Mouse (Mus musculus) intestine, embryonic 15.5 days (tissue): ENCODE measurements at regions not wholly inside any gene's neighbourhood (a gene's known extent, or its start where the extent isn't known, plus 50 kb on each side); places are given as distances from the start of the nearest gene placed in this dataset.

ENCODE experiments used
- ATAC-seq: fragments of 200-750 bp; cut with Nextera tagmentation; 2 replicates; pipeline ENCODE4 v1.8.0; 2017; ENCODE audit warnings: moderate TSS enrichment, moderate library complexity
- H3K27ac ChIP-seq: fragments of 300-500 bp; sonication (generic); 2 replicates; pipeline ENCODE4 v1.5.1; 2015; ENCODE audit warnings: mild to moderate bottlenecking, inconsistent platforms
- H3K27me3 ChIP-seq: fragments of 300-500 bp; sonication (generic); replicated peaks from 2 replicates; pipeline ENCODE4 v1.6.1; 2015; ENCODE audit warnings: inconsistent platforms
- H3K36me3 ChIP-seq: fragments of 300-500 bp; sonication (generic); 2 replicates; pipeline ENCODE4 v1.6.1; 2015; ENCODE audit warnings: inconsistent platforms
- H3K4me1 ChIP-seq: fragments of 300-500 bp; sonication (generic); replicated peaks from 2 replicates; pipeline ENCODE4 v1.6.1; 2015; ENCODE audit warnings: inconsistent platforms
- H3K4me2 ChIP-seq: fragments of 300-500 bp; sonication (generic); replicated peaks from 2 replicates; pipeline ENCODE4 v1.6.1; 2015; ENCODE audit warnings: mild to moderate bottlenecking, inconsistent platforms
- H3K4me3 ChIP-seq: fragments of 300-500 bp; sonication (generic); replicated peaks from 2 replicates; pipeline ENCODE4 v1.5.1; 2015; ENCODE audit warnings: inconsistent platforms
- H3K9ac ChIP-seq: fragments of 300-500 bp; sonication (generic); 2 replicates; pipeline ENCODE4 v1.6.1; 2015; ENCODE audit warnings: inconsistent platforms
- H3K9me3 ChIP-seq: fragments of 300-500 bp; sonication (generic); 2 replicates; pipeline ENCODE4 v1.6.1; 2016; ENCODE audit warnings: inconsistent platforms
- WGBS: fragments of 180-500 bp; shearing (Covaris S2); methylation state at CpG from one replicate; pipeline ENCODE4 v1.1.7; 2015; 5-methylcytosine and 5-hydroxymethylcytosine counted together

DNA sequence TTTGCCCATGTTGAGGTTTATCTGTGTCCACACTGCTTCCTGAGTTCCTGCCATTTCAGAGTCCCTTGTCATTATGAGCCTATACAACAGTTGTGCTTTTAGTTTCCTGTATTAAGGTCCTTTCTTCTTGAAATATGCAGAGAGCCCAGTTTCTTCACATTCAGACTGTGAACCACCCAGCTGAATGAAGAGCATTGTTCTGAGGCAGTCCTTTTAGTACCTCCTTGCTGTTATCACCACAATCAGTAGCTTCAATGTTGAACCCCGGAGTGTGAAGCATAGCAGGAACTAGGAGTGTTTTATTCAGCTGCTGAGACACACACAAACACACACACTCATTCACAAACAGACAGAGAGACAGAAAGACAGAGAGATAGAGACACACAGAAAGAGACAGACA, 1452.1 kb downstream of the Gsdmc2 start:
- no peak overlapping the region for H3K4me2 ChIP-seq
- peak; percentile 31; the same call in 1 of the 2 replicates for ATAC-seq
- WGBS = 48% methylated on average over 1 of the region's 1 CpGs

DNA sequence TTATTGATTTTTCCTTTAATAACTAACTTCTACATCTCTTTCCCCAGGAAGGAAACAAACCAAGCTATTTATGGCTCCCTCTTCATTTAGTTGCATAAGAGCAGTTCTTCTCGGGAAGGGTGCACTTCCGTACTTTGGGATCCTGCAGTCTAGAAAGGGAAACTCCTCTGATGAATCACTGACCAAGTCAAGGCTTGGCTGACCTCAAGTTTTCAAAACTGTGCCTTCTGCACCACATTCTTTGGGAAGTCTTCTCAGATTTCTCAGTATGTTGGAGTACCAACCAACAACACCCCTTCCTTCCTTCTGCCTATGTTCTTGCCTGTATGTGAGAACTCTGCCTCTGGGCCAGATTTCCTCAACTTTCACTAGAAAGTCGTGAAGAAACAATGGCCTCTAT, 1452.6 kb downstream of the Gsdmc2 start:
- no peaks in the 10 kb centered on the region for H3K27me3 ChIP-seq
- H3K4me2 ChIP-seq = no peak overlapping the region
- ATAC-seq = peak; percentile 46
- no peaks in the 10 kb centered on the region for H3K36me3 ChIP-seq
- H3K9me3 ChIP-seq = no peaks in the 10 kb centered on the region
- H3K9ac ChIP-seq = no peak overlapping the region
- 68% methylated on average over 3 of the region's 3 CpGs for WGBS
- no peak overlapping the region for H3K4me3 ChIP-seq
- H3K4me1 ChIP-seq = no peaks in the 10 kb centered on the region
- no peak overlapping the region for H3K27ac ChIP-seq

More for the DNA sequence above, 1452.1 kb downstream of the Gsdmc2 start:
- Histone ChIP-seq H3K4me1 (no peaks in the 10 kb centered on the region), H3K36me3 (no peaks in the 10 kb centered on the region), H3K9ac (no peak overlapping the region), H3K27me3 (no peaks in the 10 kb centered on the region), H3K4me3 (no peak overlapping the region), H3K9me3 (no peaks in the 10 kb centered on the region), H3K27ac (no peak overlapping the region)

GRCm38 (mm10) chr15:62389431-62390105, 1455.4 kb downstream of the Gsdmc2 start:
- Histone ChIP-seq H3K4me1 (no peaks in the 10 kb centered on the region), H3K4me2 (no peak overlapping the region), H3K27me3 (no peaks in the 10 kb centered on the region), H3K9me3 (no peaks in the 10 kb centered on the region), H3K27ac (no peak overlapping the region), H3K9ac (no peak overlapping the region), H3K4me3 (no peak overlapping the region), H3K36me3 (no peaks in the 10 kb centered on the region)
- no peak for ATAC-seq
- WGBS = 79% methylated on average over 3 of the region's 3 CpGs

GRCm38 (mm10) chr15:62382233-62382632, 1459.4 kb upstream of the A1bg start:
- no peak for ATAC-seq
- Histone ChIP-seq H3K27ac (no peak overlapping the region), H3K36me3 (no peaks in the 10 kb centered on the region), H3K4me2 (no peak overlapping the region), H3K9me3 (no peaks in the 10 kb centered on the region), H3K27me3 (no peaks in the 10 kb centered on the region), H3K9ac (no peak overlapping the region), H3K4me1 (no peaks in the 10 kb centered on the region), H3K4me3 (no peak overlapping the region)
- 78% methylated on average over 2 of the region's 2 CpGs for WGBS

DNA sequence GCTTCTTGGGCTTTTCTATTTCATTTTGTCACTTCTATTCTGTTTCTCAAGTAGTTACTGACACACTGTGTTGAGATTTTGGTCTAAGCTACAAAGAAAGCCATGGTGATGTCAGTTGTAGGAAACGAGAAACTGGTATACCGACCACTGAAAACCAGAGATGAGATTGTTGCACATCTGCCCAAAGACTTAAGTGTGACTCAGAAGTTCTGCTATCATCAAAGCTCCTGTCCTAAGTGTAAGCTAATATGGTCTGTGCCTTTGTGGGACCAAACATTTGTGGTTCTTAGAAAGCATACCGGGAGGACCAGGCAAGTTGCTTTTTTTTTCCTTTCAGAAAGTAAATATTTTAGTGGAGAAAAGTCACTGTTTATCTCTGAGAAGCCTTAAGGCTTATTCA, 1451.8 kb upstream of the A1bg start:
- no peak for ATAC-seq
- WGBS = 62% methylated on average over 3 of the region's 3 CpGs

GRCm38 (mm10) chr15:62361171-62361570, 1438.4 kb upstream of the A1bg start:
- Histone ChIP-seq H3K9ac (no peak overlapping the region), H3K4me1 (no peaks in the 10 kb centered on the region), H3K4me3 (no peak overlapping the region), H3K36me3 (no peaks in the 10 kb centered on the region), H3K27ac (no peak overlapping the region), H3K27me3 (no peaks in the 10 kb centered on the region), H3K4me2 (no peak overlapping the region), H3K9me3 (no peaks in the 10 kb centered on the region)
- ATAC-seq = no peak

More for the DNA sequence above, 1451.8 kb upstream of the A1bg start:
- Histone ChIP-seq H3K4me1 (no peaks in the 10 kb centered on the region), H3K9me3 (no peaks in the 10 kb centered on the region), H3K4me2 (no peak overlapping the region), H3K27me3 (no peaks in the 10 kb centered on the region), H3K27ac (no peak overlapping the region), H3K4me3 (no peak overlapping the region), H3K9ac (no peak overlapping the region), H3K36me3 (no peaks in the 10 kb centered on the region)

DNA sequence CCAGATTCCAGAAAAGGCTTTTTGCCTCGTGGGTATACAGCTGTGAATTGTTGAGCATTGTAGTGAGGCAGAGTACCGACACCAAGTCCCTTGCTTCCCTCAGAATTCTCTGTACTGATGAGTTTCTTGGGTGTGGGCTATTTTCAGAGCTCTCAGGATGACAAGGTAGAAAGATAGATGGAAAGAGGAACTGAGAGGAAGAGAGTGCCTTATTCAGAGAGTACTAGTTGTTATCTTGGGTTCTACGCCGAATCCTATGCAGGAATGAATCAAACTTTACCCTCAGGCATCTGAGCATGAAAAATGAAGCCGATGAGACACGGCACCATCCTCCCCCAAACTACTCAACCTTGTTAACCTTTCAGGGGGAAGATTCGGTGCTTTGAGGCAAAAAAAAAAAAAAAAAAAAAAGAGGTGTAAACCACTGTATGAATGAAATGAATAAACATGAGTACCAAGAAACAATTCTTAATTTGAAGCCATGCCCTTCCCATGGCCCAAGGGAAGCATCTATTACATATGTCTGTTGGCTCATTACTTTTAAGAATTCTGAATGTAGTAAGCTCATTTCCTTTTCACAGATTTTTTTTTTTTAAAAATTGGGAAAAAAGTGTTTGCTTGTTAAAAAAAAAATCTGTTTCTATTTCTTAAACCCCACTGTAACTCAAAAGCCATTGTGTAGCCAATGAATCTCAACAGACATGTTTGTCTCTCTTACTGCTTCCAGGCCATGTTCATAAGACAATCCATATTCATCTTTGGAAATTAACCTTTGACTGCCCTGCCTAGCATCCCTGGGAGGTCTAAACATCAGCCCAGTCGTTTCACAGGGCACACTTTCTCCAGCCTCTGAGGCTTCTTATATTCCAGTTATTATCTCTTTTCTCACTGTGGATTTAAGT, 1435.8 kb upstream of the A1bg start:
- Histone ChIP-seq H3K27ac (no peak overlapping the region), H3K36me3 (no peaks in the 10 kb centered on the region), H3K9ac (no peak overlapping the region), H3K9me3 (no peaks in the 10 kb centered on the region), H3K4me1 (no peaks in the 10 kb centered on the region), H3K4me3 (no peak overlapping the region), H3K4me2 (no peak overlapping the region), H3K27me3 (no peaks in the 10 kb centered on the region)
- no peak for ATAC-seq
- WGBS = 73% methylated on average over 8 of the region's 8 CpGs

- no peak overlapping the region for H3K9ac ChIP-seq
- H3K9me3 ChIP-seq = no peaks in the 10 kb centered on the region
- no peaks in the 10 kb centered on the region for H3K4me1 ChIP-seq
- WGBS = 71% methylated on average over 4 of the region's 4 CpGs
- no peak for ATAC-seq
- no peak overlapping the region for H3K4me2 ChIP-seq
- H3K27me3 ChIP-seq = no peaks in the 10 kb centered on the region
- no peaks in the 10 kb centered on the region for H3K36me3 ChIP-seq
- H3K4me3 ChIP-seq = no peak overlapping the region
- no peak overlapping the region for H3K27ac ChIP-seq
These were observed 1431.0 kb upstream of the A1bg start for GRCm38 (mm10) chr15:62353786-62354185.

DNA sequence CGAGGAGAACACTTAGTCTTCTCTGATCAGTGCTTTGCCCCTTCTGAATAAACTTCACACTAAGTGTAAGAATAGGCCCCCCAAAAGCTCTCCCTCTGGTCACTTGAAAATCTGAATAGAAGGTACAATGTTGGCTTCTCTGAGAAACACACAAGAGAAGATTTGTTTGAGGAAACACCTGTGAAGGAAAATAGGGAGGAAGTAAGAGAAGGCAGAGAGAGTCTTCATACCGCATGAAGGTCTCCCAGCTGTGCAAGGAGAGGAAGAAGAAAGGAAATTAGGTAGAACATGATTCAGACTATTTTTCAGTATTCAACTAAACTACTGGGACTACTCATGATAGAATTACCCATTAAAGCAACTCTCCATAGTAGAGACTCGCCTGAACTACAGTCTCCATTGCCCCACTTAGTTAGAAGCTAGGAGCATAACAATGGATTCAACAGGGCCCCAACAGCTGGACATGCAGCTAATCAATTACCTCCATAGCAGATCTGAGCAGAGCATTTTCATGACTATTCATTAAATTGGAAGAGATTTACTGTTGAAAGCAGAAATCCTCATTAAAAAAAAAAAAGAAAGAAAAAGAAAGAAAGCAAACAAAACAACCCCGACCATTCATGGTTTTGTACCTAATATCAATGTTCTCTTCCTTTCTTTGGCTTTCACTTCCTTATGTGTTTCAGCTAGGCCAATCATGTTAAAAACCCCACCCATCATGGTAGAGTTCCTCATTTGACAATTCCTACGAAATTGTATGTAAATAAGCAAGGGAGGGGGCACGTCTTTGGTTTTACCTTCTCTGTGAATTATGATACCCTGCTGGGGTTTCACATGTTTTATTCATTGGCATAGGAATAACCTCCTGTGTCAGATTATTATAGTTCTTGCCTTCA, 1428.3 kb upstream of the A1bg start:
- Histone ChIP-seq H3K9me3 (no peaks in the 10 kb centered on the region), H3K4me1 (no peaks in the 10 kb centered on the region), H3K4me3 (no peak overlapping the region), H3K9ac (no peak overlapping the region), H3K4me2 (no peak overlapping the region), H3K27ac (no peak overlapping the region), H3K36me3 (no peaks in the 10 kb centered on the region), H3K27me3 (no peaks in the 10 kb centered on the region)
- ATAC-seq = no peak
- 84% methylated on average over 6 of the region's 6 CpGs for WGBS

- H3K4me1 ChIP-seq = no peaks in the 10 kb centered on the region
- no peaks in the 10 kb centered on the region for H3K9me3 ChIP-seq
- no peak overlapping the region for H3K4me3 ChIP-seq
- H3K27ac ChIP-seq = no peak overlapping the region
- no peaks in the 10 kb centered on the region for H3K36me3 ChIP-seq
- ATAC-seq = no peak
- 92% methylated on average over 3 of the region's 3 CpGs for WGBS
- H3K4me2 ChIP-seq = no peak overlapping the region
- no peak overlapping the region for H3K9ac ChIP-seq
- no peaks in the 10 kb centered on the region for H3K27me3 ChIP-seq
These were observed 1427.2 kb upstream of the A1bg start for GRCm38 (mm10) chr15:62349981-62350380.

GRCm38 (mm10) chr15:62348956-62349355, 1426.1 kb upstream of the A1bg start:
- no peak overlapping the region for H3K9ac ChIP-seq
- no peak overlapping the region for H3K4me3 ChIP-seq
- H3K36me3 ChIP-seq = no peaks in the 10 kb centered on the region
- H3K4me2 ChIP-seq = no peak overlapping the region
- no peaks in the 10 kb centered on the region for H3K27me3 ChIP-seq
- no peaks in the 10 kb centered on the region for H3K9me3 ChIP-seq
- no peak overlapping the region for H3K27ac ChIP-seq
- 84% methylated on average over 2 of the region's 2 CpGs for WGBS
- no peaks in the 10 kb centered on the region for H3K4me1 ChIP-seq
- ATAC-seq = no peak

DNA sequence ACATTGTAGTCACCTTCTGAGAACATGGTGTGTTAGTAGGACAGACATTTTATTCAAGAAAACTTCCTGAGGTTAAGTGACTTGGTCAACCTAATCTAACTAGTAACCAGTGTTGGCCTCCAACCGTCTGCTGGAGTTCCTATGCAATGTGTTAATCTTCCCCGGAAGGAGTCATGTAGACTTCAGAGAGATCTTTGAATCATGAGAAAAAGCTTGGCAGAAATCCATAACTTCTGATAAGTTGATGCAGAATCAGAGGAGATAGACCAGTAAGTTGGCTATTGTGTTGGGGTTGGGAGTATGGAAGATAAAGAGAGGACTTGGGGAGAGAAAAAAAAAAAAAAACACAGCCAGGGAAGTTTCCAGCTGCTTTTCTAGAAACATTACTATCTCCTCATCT, 1424.9 kb upstream of the A1bg start:
- no peaks in the 10 kb centered on the region for H3K9me3 ChIP-seq
- no peak overlapping the region for H3K4me3 ChIP-seq
- no peaks in the 10 kb centered on the region for H3K36me3 ChIP-seq
- no peak overlapping the region for H3K27ac ChIP-seq
- 71% methylated on average over 2 of the region's 2 CpGs for WGBS
- no peaks in the 10 kb centered on the region for H3K4me1 ChIP-seq
- H3K4me2 ChIP-seq = no peak overlapping the region
- H3K9ac ChIP-seq = no peak overlapping the region
- no peaks in the 10 kb centered on the region for H3K27me3 ChIP-seq
- ATAC-seq = no peak
